17 mouse cellular contexts compared by ENCODE assay signal in the genomic region with DNA sequence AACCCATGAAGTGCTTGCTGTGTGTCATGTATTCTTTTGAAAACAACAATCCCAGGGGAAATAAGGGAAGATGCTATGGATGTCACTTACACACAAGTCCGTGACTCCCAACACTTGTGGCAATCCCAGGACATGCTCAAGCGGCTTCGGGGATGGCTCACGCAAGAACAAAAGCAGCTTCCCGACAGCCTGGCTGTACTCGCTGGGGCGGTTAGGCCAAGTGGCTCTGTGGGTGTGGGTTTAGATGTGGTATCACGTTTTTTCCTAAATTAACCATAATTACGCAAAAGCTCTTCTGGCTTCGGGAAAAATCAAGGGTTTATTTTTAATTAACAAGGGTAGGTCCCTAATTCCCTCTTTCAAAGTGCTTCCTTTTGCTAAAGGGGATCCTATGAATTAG. TPM values are rescaled to one million over a fixed set of nuclear protein-coding genes. Genes with fewer than 3 reads are reported as not detected.
DNase-seq lines count a peak whose midpoint lies in the region; ATAC-seq and TF ChIP-seq lines count a peak whose summit lies in the region.
"Had no signal": no experiment of that assay in that cellular context is flagged by ENCODE, and none has a peak within 500 bp of the region (broad histone marks: within the 10 kb centered on the region; RNA-seq: fewer than 3 reads in every experiment).

No protein-coding gene starts in this region.

- WGBS in midbrain, embryonic 10.5 days = 51% methylated on average over 10 of the region's 10 CpGs
- 33% methylated on average over 10 of the region's 10 CpGs for WGBS in midbrain, postnatal 0 days
- WGBS in forebrain, embryonic 10.5 days = 36% methylated on average over 10 of the region's 10 CpGs
- 17% methylated on average over 10 of the region's 10 CpGs for WGBS in forebrain, postnatal 0 days

- no peak overlapping the region for H3K4me2 ChIP-seq in midbrain, postnatal 0 days (ENCODE audit: low read depth, low read length, poor library complexity, severe bottlenecking)
- no peak overlapping the region for H3K4me2 ChIP-seq in forebrain, postnatal 0 days (ENCODE audit: low read depth)
- H3K4me2 ChIP-seq: intestine, embryonic 15.5 days; limb, embryonic 13.5 days; stomach, embryonic 15.5 days had no signal

- no peaks in the 10 kb centered on the region for H3K9me3 ChIP-seq in midbrain, embryonic 10.5 days (replicated peaks)
- H3K9me3 ChIP-seq in midbrain, postnatal 0 days (ENCODE audit: low read length) = no peaks in the 10 kb centered on the region
- no peaks in the 10 kb centered on the region for H3K9me3 ChIP-seq in forebrain, embryonic 10.5 days
- no peaks in the 10 kb centered on the region for H3K9me3 ChIP-seq in forebrain, postnatal 0 days (ENCODE audit: low read length)
- H3K9me3 ChIP-seq: intestine, embryonic 15.5 days; limb, embryonic 13.5 days; stomach, embryonic 15.5 days had no signal

- ATAC-seq in midbrain, postnatal 0 days (ENCODE audit: low FRiP score) = no peak
- peak; percentile 47; the same call in 1 of the 2 replicates for ATAC-seq in forebrain, postnatal 0 days
- no peak for ATAC-seq in megakaryocyte-erythroid progenitor cell, adult 5-6 weeks (replicated peaks; ENCODE audit: low FRiP score, low TSS enrichment, poor library complexity, severe bottlenecking)
- ATAC-seq: intestine, embryonic 15.5 days; lung, postnatal 0 days had no signal

- DNase-seq in midbrain, embryonic 10.5 days (ENCODE audit: low spot score) = no peak
- no peak for DNase-seq in midbrain, postnatal 0 days (ENCODE audit: low spot score)
- no peak for DNase-seq in forebrain, embryonic 10.5 days (ENCODE audit: extremely low spot score, low spot score)
- DNase-seq in forebrain, postnatal 0 days = no peak
- DNase-seq in gastrocnemius, postnatal 25 days = no peak
- DNase-seq in gastrocnemius, adult 8-10 months (ENCODE audit: low spot score in 2 of 2) = no peak
- DNase-seq: cerebellum, adult 9-11 months; heart, postnatal 4 days; spleen, adult 18-20 months; thymus, postnatal 14 days had no signal

- no peak overlapping the region for H3K9ac ChIP-seq in midbrain, postnatal 0 days (replicated peaks; ENCODE audit: low read length, poor library complexity, severe bottlenecking)
- H3K9ac ChIP-seq in forebrain, postnatal 0 days = no peak overlapping the region
- H3K9ac ChIP-seq: intestine, embryonic 15.5 days; limb, embryonic 13.5 days; liver, embryonic 14.5 days; stomach, embryonic 15.5 days had no signal

- no peaks in the 10 kb centered on the region for H3K36me3 ChIP-seq in midbrain, embryonic 10.5 days
- H3K36me3 ChIP-seq in midbrain, postnatal 0 days (ENCODE audit: insufficient read depth, low read length) = no peaks in the 10 kb centered on the region
- 0 out of 2 replicates have a peak, but pooled peaks cover 4% of the 10 kb centered on the region for H3K36me3 ChIP-seq in forebrain, embryonic 10.5 days (replicated peaks)
- no peaks in the 10 kb centered on the region for H3K36me3 ChIP-seq in forebrain, postnatal 0 days (ENCODE audit: insufficient read depth)
- H3K36me3 ChIP-seq: intestine, embryonic 15.5 days; limb, embryonic 13.5 days; stomach, embryonic 15.5 days had no signal

- H3K4me1 ChIP-seq in midbrain, embryonic 10.5 days = peaks cover 22% of the 10 kb centered on the region
- H3K4me1 ChIP-seq in midbrain, postnatal 0 days (ENCODE audit: insufficient read depth, low read length) = 0 out of 2 replicates have a peak, but pooled peaks cover 4% of the 10 kb centered on the region
- peaks cover 29% of the 10 kb centered on the region for H3K4me1 ChIP-seq in forebrain, embryonic 10.5 days
- H3K4me1 ChIP-seq in forebrain, postnatal 0 days (ENCODE audit: insufficient read depth) = no peaks in the 10 kb centered on the region

- H3K27ac ChIP-seq in midbrain, embryonic 10.5 days (replicated peaks) = 0 out of 2 replicates have a peak overlapping the region, but pooled peaks have one; percentile 23
- no peak overlapping the region for H3K27ac ChIP-seq in midbrain, postnatal 0 days (ENCODE audit: low read depth, low read length)
- H3K27ac ChIP-seq in forebrain, embryonic 10.5 days = 0 out of 2 replicates have a peak overlapping the region, but pooled peaks have one; percentile 48
- no peak overlapping the region for H3K27ac ChIP-seq in forebrain, postnatal 0 days (ENCODE audit: low read depth, low read length)
- H3K27ac ChIP-seq: intestine, embryonic 15.5 days; left cerebral cortex, adult 2 months; limb, embryonic 13.5 days; liver, embryonic 14.5 days; stomach, embryonic 15.5 days had no signal

- TF ChIP-seq CTCF in midbrain, postnatal 0 days (IDR thresholded peaks at IDR 0.05) = no peak
- no peak for TF ChIP-seq CTCF in forebrain, postnatal 0 days (IDR thresholded peaks at IDR 0.05; ENCODE audit: low read depth)

- H3K27me3 ChIP-seq in midbrain, embryonic 10.5 days (ENCODE audit: low read depth, poor library complexity, severe bottlenecking) = no peaks in the 10 kb centered on the region
- no peaks in the 10 kb centered on the region for H3K27me3 ChIP-seq in midbrain, postnatal 0 days (ENCODE audit: insufficient read depth, low read length)
- peaks cover 14% of the 10 kb centered on the region for H3K27me3 ChIP-seq in forebrain, embryonic 10.5 days (ENCODE audit: poor library complexity, severe bottlenecking)
- H3K27me3 ChIP-seq in forebrain, postnatal 0 days (ENCODE audit: insufficient read depth, low read length) = no peaks in the 10 kb centered on the region
- H3K27me3 ChIP-seq: intestine, embryonic 15.5 days; stomach, embryonic 15.5 days had no signal

- H3K4me3 ChIP-seq in midbrain, embryonic 10.5 days = no peak overlapping the region
- H3K4me3 ChIP-seq in midbrain, postnatal 0 days (ENCODE audit: low read depth, low read length) = no peak overlapping the region
- H3K4me3 ChIP-seq in forebrain, embryonic 10.5 days = no peak overlapping the region
- H3K4me3 ChIP-seq in forebrain, postnatal 0 days (ENCODE audit: low read depth, low read length) = no peak overlapping the region
- H3K4me3 ChIP-seq: intestine, embryonic 15.5 days; left cerebral cortex, adult 2 months; limb, embryonic 13.5 days; stomach, embryonic 15.5 days had no signal

RNA-seq across cellular contexts. Expression of a gene that starts 59.6 kb away (rescaled TPM):
- polyA plus RNA-seq in midbrain, embryonic 10.5 days (2016; fragmentation: Nextera tagmentation; extraction: Ambion mirVana) = 3.1 and 3.3 TPM in 2 replicates
- 47.4 and 64.1 TPM in 2 replicates for total RNA-seq in midbrain, postnatal 0 days (2014; rRNA removed)
- 4.0 and 5.0 TPM in 2 replicates for polyA plus RNA-seq in midbrain, postnatal 0 days (2015; fragmentation: Nextera tagmentation; extraction: Ambion mirVana)
- polyA plus RNA-seq in forebrain, embryonic 10.5 days (2016; fragmentation: Nextera tagmentation; extraction: Ambion mirVana) = 2.6 and 2.8 TPM in 2 replicates
- total RNA-seq in forebrain, postnatal 0 days (2014; rRNA removed) = 24.8 and 33.3 TPM in 2 replicates
- 2.2 and 3.6 TPM in 2 replicates for polyA plus RNA-seq in forebrain, postnatal 0 days (2015; fragmentation: Nextera tagmentation; extraction: Ambion mirVana)
- 0.84 and 1.7 TPM in 2 replicates for total RNA-seq in megakaryocyte-erythroid progenitor cell, adult 5-6 weeks (2014; fragmentation: Nextera tagmentation)
- 0.23 and 0.61 TPM in 2 replicates for total RNA-seq in megakaryocyte-erythroid progenitor cell, adult 5-6 weeks (2017)
- 10 to 100 TPM; 13.4 to 16.9 TPM for total RNA-seq in gastrocnemius, postnatal 25 days (2021)
- total RNA-seq in gastrocnemius, adult 8-10 months (2022) = 10 to 100 TPM in 1 of 4 experiments, 1 to 10 TPM in 3; 5.1 to 10.3 (median 8.0) TPM

Comparison
In these comparisons a context has a peak if more than half of its experiments do, and no peak if none do; other contexts are left out.
1. H3K27ac ChIP-seq: peak in midbrain, embryonic 10.5 days (single experiment) and forebrain, embryonic 10.5 days (single experiment); none in midbrain, postnatal 0 days (single experiment) and forebrain, postnatal 0 days (single experiment).